24 mouse cellular contexts compared by ENCODE assay signal in the genomic region with DNA sequence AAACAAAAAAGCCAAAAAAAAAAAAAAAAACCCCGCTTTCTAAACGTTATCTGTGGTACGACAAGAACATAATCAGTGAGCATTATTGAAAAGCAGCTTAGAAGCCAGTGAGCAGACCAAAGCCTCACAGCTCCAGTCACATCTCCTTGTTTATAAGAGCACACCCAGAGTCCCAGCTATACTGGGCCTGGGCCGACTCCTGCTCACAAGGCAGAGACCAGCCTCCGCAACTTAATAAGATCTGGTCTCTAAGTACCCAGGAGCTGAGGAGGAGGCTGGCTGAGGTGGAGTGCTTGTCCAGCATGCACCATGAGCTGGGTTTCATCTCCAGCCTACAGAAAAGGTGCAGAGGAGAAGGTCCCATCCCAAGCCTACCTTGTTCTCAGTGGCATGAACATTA. TPM values are rescaled to one million over a fixed set of nuclear protein-coding genes. Genes with fewer than 3 reads are reported as not detected.
DNase-seq lines count a peak whose midpoint lies in the region; ATAC-seq lines count a peak whose summit lies in the region.
"Had no signal": no experiment of that assay in that cellular context is flagged by ENCODE, and none has a peak within 500 bp of the region (broad histone marks: within the 10 kb centered on the region; RNA-seq: fewer than 3 reads in every experiment).

No protein-coding gene starts in this region.

- intact Hi-C loops in heart, postnatal 14 days (cut with DNase I) = no loop called here

- peak overlapping the region; percentile 36 for H3K27ac ChIP-seq in liver, embryonic 13.5 days
- 0 out of 2 replicates have a peak overlapping the region, but pooled peaks have one; percentile 6 for H3K27ac ChIP-seq in liver, embryonic 16.5 days (ENCODE audit: low read length)
- H3K27ac ChIP-seq: embryonic facial prominence, embryonic 10.5 days; embryonic facial prominence, embryonic 12.5 days; forebrain, embryonic 13.5 days; forebrain, embryonic 15.5 days had no signal

- H3K9me3 ChIP-seq in liver, embryonic 13.5 days (replicated peaks) = no peaks in the 10 kb centered on the region
- no peaks in the 10 kb centered on the region for H3K9me3 ChIP-seq in liver, embryonic 16.5 days (replicated peaks; ENCODE audit: control insufficient read depth, low read length)
- H3K9me3 ChIP-seq: embryonic facial prominence, embryonic 10.5 days; embryonic facial prominence, embryonic 12.5 days; forebrain, embryonic 13.5 days; forebrain, embryonic 15.5 days; G1E had no signal

- H3K27me3 ChIP-seq in liver, embryonic 13.5 days = no peaks in the 10 kb centered on the region
- no peaks in the 10 kb centered on the region for H3K27me3 ChIP-seq in liver, embryonic 16.5 days (ENCODE audit: control insufficient read depth, insufficient read depth, low read depth, low read length)
- H3K27me3 ChIP-seq: CH12.LX; embryonic facial prominence, embryonic 12.5 days; forebrain, embryonic 13.5 days; forebrain, embryonic 15.5 days; Patski had no signal

- H3K4me3 ChIP-seq in liver, embryonic 13.5 days (replicated peaks) = no peak overlapping the region
- no peak overlapping the region for H3K4me3 ChIP-seq in liver, embryonic 16.5 days (ENCODE audit: low read depth, low read length)
- H3K4me3 ChIP-seq: embryonic facial prominence, embryonic 10.5 days; embryonic facial prominence, embryonic 12.5 days; forebrain, embryonic 13.5 days; forebrain, embryonic 15.5 days had no signal

- peak; percentile 61 for DNase-seq in heart, adult 11 months
- DNase-seq in heart, postnatal 14 days = no peak
- no peak for DNase-seq in liver, embryonic 13.5 days
- DNase-seq in liver (no peak), ZHBTc4 (ENCODE audit: low read depth, low spot score) (peak; percentile 32)
- no peak for DNase-seq in testis, postnatal 10 days (ENCODE audit: low spot score)
- DNase-seq: adrenal gland, adult 2 months; adrenal gland, postnatal 10 days; adrenal gland, postnatal 25 days; B cell, adult 2 months; cerebellum, adult 11 months; cerebellum, adult 2 months; cerebellum, adult 9-10 months; cerebellum, postnatal 10 days; cerebellum, postnatal 25 days had no signal

- 76% methylated on average over 5 of the region's 5 CpGs for WGBS in liver, embryonic 13.5 days (ENCODE audit: insufficient replicate concordance)
- 70% methylated on average over 5 of the region's 5 CpGs for WGBS in liver, embryonic 16.5 days (ENCODE audit: insufficient replicate concordance)

- H3K9ac ChIP-seq in liver, embryonic 13.5 days = no peak overlapping the region
- no peak overlapping the region for H3K9ac ChIP-seq in liver, embryonic 16.5 days (ENCODE audit: low read depth, low read length)
- H3K9ac ChIP-seq: embryonic facial prominence, embryonic 12.5 days; forebrain, embryonic 13.5 days; forebrain, embryonic 15.5 days had no signal

- H3K4me2 ChIP-seq in liver, embryonic 13.5 days = no peak overlapping the region
- no peak overlapping the region for H3K4me2 ChIP-seq in liver, embryonic 16.5 days (ENCODE audit: low read depth, low read length)
- H3K4me2 ChIP-seq: embryonic facial prominence, embryonic 12.5 days; forebrain, embryonic 13.5 days; forebrain, embryonic 15.5 days had no signal

- H3K36me3 ChIP-seq in liver, embryonic 13.5 days = peaks cover 35% of the 10 kb centered on the region
- peaks cover 15% of the 10 kb centered on the region for H3K36me3 ChIP-seq in liver, embryonic 16.5 days (ENCODE audit: control insufficient read depth, insufficient read depth)

- no peak for ATAC-seq in liver, embryonic 13.5 days (ENCODE audit: low read depth)
- no peak for ATAC-seq in liver, embryonic 16.5 days (ENCODE audit: low read depth)
- ATAC-seq: CD4-positive, CD25-positive, alpha-beta regulatory T cell, adult 4 months; forebrain, embryonic 13.5 days; forebrain, embryonic 15.5 days; Patski had no signal

- peaks cover 49% of the 10 kb centered on the region for H3K4me1 ChIP-seq in liver, embryonic 13.5 days (replicated peaks)
- peaks cover 14% of the 10 kb centered on the region for H3K4me1 ChIP-seq in liver, embryonic 16.5 days (ENCODE audit: control insufficient read depth, low read depth, low read length)
- H3K4me1 ChIP-seq: embryonic facial prominence, embryonic 10.5 days; embryonic facial prominence, embryonic 12.5 days; forebrain, embryonic 13.5 days; forebrain, embryonic 15.5 days had no signal

RNA-seq across cellular contexts. Expression of gene C2cd5, which starts 29.9 kb away (rescaled TPM):
- 10 to 100 TPM; 19.2 to 20.1 TPM for total RNA-seq in heart, postnatal 14 days (2021)
- 15.2 and 18.8 TPM in 2 replicates for polyA plus RNA-seq in liver, embryonic 13.5 days (2015; fragmentation: Nextera tagmentation; extraction: Ambion mirVana)
- polyA plus RNA-seq in liver, embryonic 16.5 days (2015; fragmentation: Nextera tagmentation; extraction: Ambion mirVana) = 18.4 and 18.5 TPM in 2 replicates

Comparison
In these comparisons a context has a peak if more than half of its experiments do, and no peak if none do; other contexts are left out.
1. DNase-seq: peak in heart, adult 11 months (single experiment) and ZHBTc4 (single experiment); none in heart, postnatal 14 days (0 of 2), liver, embryonic 13.5 days (single experiment), liver (single experiment) and testis, postnatal 10 days (single experiment).